Mouse (Mus musculus) kidney, adult 8-10 months (tissue): ENCODE data around the gene Sez6l.
"Not testable (repeated sequence)": the region's sequence is repeated elsewhere in the genome, so short reads cannot be mapped to it uniquely, and the experiment has no call there.

Source experiments
- DNase-seq, 2 experiments: peaks; one replicate each; pipeline ENCODE4 v3.0.0; 2022

The Sez6l gene

GRCm38 (mm10) chr5:112427283-112427682, 149.7 kb downstream of the Sez6l start:
- DNase-seq, result peak in 1 of 2 experiments; percentile 57

- DNase-seq, result no peak
Measured at GRCm38 (mm10) chr5:112426635-112427034, 150.3 kb downstream of the Sez6l start.

GRCm38 (mm10) chr5:112419535-112419934, 157.4 kb downstream of the Sez6l start:
- DNase-seq, result no peak

GRCm38 (mm10) chr5:112418023-112418422, 159.0 kb downstream of the Sez6l start:
- no peak for DNase-seq

- no peak for DNase-seq
Measured at GRCm38 (mm10) chr5:112416673-112417072, 160.3 kb downstream of the Sez6l start.

- DNase-seq, result not testable (repeated sequence)
Measured at GRCm38 (mm10) chr5:112412781-112413180, 164.2 kb downstream of the Sez6l start.

- DNase-seq, result no peak
Measured at GRCm38 (mm10) chr5:112411514-112412335, 165.3 kb downstream of the Sez6l start.

GRCm38 (mm10) chr5:112411072-112411471, 165.9 kb downstream of the Sez6l start:
- no peak for DNase-seq

- DNase-seq, result no peak
Measured at GRCm38 (mm10) chr5:112409274-112409673, 167.7 kb downstream of the Sez6l start.

- DNase-seq, result no peak
Measured at GRCm38 (mm10) chr5:112406017-112406416, 171.0 kb downstream of the Sez6l start.

- DNase-seq, result no peak
Measured at GRCm38 (mm10) chr5:112402437-112402836, 174.5 kb downstream of the Sez6l start.

GRCm38 (mm10) chr5:112399284-112399683, 177.7 kb downstream of the Sez6l start:
- DNase-seq, result no peak

GRCm38 (mm10) chr5:112396066-112396465, 180.9 kb downstream of the Sez6l start:
- no peak for DNase-seq

- DNase-seq, result no peak
Measured at GRCm38 (mm10) chr5:112394779-112395443, 182.1 kb downstream of the Sez6l start, which contains the start of gene Asphd2. TSS of gene Asphd2 (minus strand) at chr5:112394866.

GRCm38 (mm10) chr5:112394415-112394763, 182.6 kb downstream of the Sez6l start:
- no peak for DNase-seq

GRCm38 (mm10) chr5:112393741-112394414, 183.1 kb downstream of the Sez6l start:
- DNase-seq, result no peak

- no peak for DNase-seq
Measured at GRCm38 (mm10) chr5:112391676-112392323, 185.2 kb downstream of the Sez6l start.

- no peak for DNase-seq
Measured at GRCm38 (mm10) chr5:112391002-112391401, 186.0 kb downstream of the Sez6l start.

- DNase-seq, result no peak
Measured at GRCm38 (mm10) chr5:112389352-112389751, 187.6 kb downstream of the Sez6l start.

GRCm38 (mm10) chr5:112385973-112386372, 191.0 kb downstream of the Sez6l start:
- no peak for DNase-seq

GRCm38 (mm10) chr5:112384805-112385472, 192.0 kb downstream of the Sez6l start:
- DNase-seq, result no peak

GRCm38 (mm10) chr5:112382641-112383330, 194.2 kb downstream of the Sez6l start:
- no peak for DNase-seq
